Mouse (Mus musculus): Measurements from ENCODE around the gene Egfl7.

DNA sequence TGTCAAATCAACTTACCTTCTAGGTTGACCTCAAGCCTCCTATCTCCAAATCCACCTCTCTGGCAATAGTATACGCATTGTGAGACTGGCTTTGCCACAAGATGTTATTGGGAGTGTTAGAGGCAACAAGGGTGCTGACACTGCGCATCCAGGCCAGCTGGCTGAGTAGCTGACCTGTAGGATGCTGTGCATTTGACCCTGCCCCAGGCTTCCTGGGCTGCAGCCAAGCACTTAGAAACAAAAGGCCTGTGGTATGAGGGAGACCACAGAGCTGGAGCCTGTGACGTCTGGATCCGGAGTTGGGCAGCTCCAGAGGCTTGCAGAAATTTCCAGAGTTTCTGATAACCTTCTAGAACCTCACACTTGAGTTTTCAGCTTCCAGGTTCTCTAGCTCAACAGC lies 36.7 kb upstream of the Egfl7 start:
- TF ChIP-seq ZNF384 (IDR thresholded peaks at IDR 0.05; ENCODE audit: low read depth, low read length) = no peak
- TF ChIP-seq MAFK (IDR thresholded peaks at IDR 0.05; ENCODE audit: insufficient read depth, low read depth, low read length) = no peak
- TF ChIP-seq ZC3H11A (IDR thresholded peaks at IDR 0.05; ENCODE audit: borderline replicate concordance, low read depth, low read length) = no peak
- no peak for TF ChIP-seq CHD2 (IDR thresholded peaks at IDR 0.05; ENCODE audit: low read depth, low read length)
- no peak for TF ChIP-seq HCFC1 (IDR thresholded peaks at IDR 0.05; ENCODE audit: borderline replicate concordance, insufficient read depth, low read length)
